Mouse (Mus musculus): ENCODE data around the gene Col19a1. TPM values are rescaled to one million over a fixed set of nuclear protein-coding genes. Genes with fewer than 3 reads are reported as not detected.

Gene Col19a1
- total RNA-seq, 1 experiment, result not detected

DNA sequence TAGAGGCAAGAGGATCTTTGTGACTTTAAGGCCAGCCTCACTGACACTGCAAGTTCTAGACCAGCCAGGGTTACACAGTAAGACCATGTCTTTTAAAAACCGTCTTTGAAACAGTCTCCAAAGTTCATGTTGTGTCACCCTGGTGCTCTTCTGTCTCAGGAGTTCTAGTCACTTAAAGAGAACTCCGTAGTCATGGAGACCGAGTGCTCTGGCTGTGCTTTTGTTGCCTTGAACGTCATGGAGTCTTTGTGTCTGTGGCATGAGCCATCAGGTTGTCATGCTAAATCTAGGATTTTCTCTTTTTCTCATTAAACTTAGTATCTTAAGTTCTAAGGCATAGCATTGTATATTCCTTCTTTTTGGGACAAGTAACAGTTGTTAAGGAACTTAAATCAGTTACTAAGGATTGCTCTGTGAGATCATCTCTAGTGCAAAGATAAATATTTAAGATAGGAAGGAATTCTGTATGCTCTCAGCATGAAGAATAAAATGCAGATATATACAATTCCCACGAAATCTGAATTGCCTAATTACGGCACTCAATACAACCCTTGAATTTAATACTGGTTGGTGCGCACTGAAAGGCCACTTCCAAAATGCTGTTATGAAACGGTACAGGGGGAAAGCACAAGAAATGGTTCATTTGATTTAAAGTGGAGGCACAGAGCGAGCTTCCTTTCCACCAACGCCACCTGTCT, 134.6 kb downstream of the Col19a1 start:
- Histone ChIP-seq H3K36me3 (ENCODE audit: control insufficient read depth, insufficient read depth, low read length, poor library complexity, severe bottlenecking) (no peaks in the 10 kb centered on the region), H3K27ac (ENCODE audit: insufficient read depth, low read depth, low read length, poor library complexity, severe bottlenecking) (no peak overlapping the region), H3K4me3 (ENCODE audit: insufficient read depth in 1 of 2, low read depth in 1 of 2, low read length in 2 of 2, poor library complexity in 1 of 2, severe bottlenecking in 1 of 2) (no peak overlapping the region), H3K4me1 (ENCODE audit: control insufficient read depth in 2 of 2, insufficient read depth in 2 of 2, low read length in 2 of 2, poor library complexity in 1 of 2) (no peaks in the 10 kb centered on the region), H3K9me3 (ENCODE audit: control insufficient read depth, insufficient read depth, low read depth, low read length) (no peaks in the 10 kb centered on the region), H3K9ac (ENCODE audit: insufficient read depth, low read depth, low read length, poor library complexity, severe bottlenecking) (no peak overlapping the region)
- DNase-seq (ENCODE audit: low read depth, low spot score), result no peak
- no peak for TF ChIP-seq CHD2 (IDR thresholded peaks at IDR 0.05; ENCODE audit: low read depth, low read length)
- no peak for TF ChIP-seq MAFK (IDR thresholded peaks at IDR 0.05; ENCODE audit: insufficient read depth, low read depth, low read length)
- TF ChIP-seq HCFC1 (IDR thresholded peaks at IDR 0.05; ENCODE audit: borderline replicate concordance, insufficient read depth, low read length), result no peak
- no peak for TF ChIP-seq ZC3H11A (IDR thresholded peaks at IDR 0.05; ENCODE audit: borderline replicate concordance, low read depth, low read length)
- no peak for TF ChIP-seq ZNF384 (IDR thresholded peaks at IDR 0.05; ENCODE audit: low read depth, low read length)
- in situ Hi-C loops (cut with MboI; ENCODE audit: low sequenced_read_pairs in 2 of 2, unreplicated experiment in 2 of 2), result no loop called here

DNA sequence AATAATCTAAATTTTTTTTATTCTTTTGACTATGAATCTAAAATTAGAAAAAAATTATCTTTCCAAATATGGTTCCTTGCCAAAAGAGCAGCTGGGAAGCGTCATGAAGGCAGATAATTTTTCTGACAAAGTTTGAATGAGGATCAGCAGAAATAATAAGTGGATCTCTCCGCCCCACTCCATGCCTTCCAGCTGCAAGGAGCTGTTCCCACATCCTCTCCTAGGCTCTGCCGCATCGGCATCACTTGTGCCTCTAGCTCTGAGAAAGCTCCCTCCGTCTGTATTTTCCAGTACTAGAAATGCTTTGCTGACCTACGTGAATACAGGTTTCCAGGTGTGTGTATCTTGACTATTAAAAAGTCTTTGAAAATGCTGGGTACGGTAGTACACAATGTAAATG, 135.1 kb downstream of the Col19a1 start:
- H3K27ac ChIP-seq (ENCODE audit: insufficient read depth, low read depth, low read length, poor library complexity, severe bottlenecking), result no peak overlapping the region
- no peaks in the 10 kb centered on the region for H3K4me1 ChIP-seq (ENCODE audit: control insufficient read depth in 2 of 2, insufficient read depth in 2 of 2, low read length in 2 of 2, poor library complexity in 1 of 2)
- DNase-seq (ENCODE audit: low read depth, low spot score), result no peak
- TF ChIP-seq CHD2 (IDR thresholded peaks at IDR 0.05; ENCODE audit: low read depth, low read length) (no peak), ZC3H11A (IDR thresholded peaks at IDR 0.05; ENCODE audit: borderline replicate concordance, low read depth, low read length) (no peak), HCFC1 (IDR thresholded peaks at IDR 0.05; ENCODE audit: borderline replicate concordance, insufficient read depth, low read length) (no peak), MAFK (IDR thresholded peaks at IDR 0.05; ENCODE audit: insufficient read depth, low read depth, low read length) (no peak), ZNF384 (IDR thresholded peaks at IDR 0.05; ENCODE audit: low read depth, low read length) (no peak)
- in situ Hi-C loops (cut with MboI; ENCODE audit: low sequenced_read_pairs in 2 of 2, unreplicated experiment in 2 of 2), result no loop called here
- H3K4me3 ChIP-seq (ENCODE audit: insufficient read depth in 1 of 2, low read depth in 1 of 2, low read length in 2 of 2, poor library complexity in 1 of 2, severe bottlenecking in 1 of 2), result no peak overlapping the region
- no peaks in the 10 kb centered on the region for H3K9me3 ChIP-seq (ENCODE audit: control insufficient read depth, insufficient read depth, low read depth, low read length)
- H3K9ac ChIP-seq (ENCODE audit: insufficient read depth, low read depth, low read length, poor library complexity, severe bottlenecking), result no peak overlapping the region
- no peaks in the 10 kb centered on the region for H3K36me3 ChIP-seq (ENCODE audit: control insufficient read depth, insufficient read depth, low read length, poor library complexity, severe bottlenecking)

GRCm38 (mm10) chr1:24437425-24437824, 149.8 kb downstream of the Col19a1 start:
- H3K4me3 ChIP-seq (ENCODE audit: insufficient read depth in 1 of 2, low read depth in 1 of 2, low read length in 2 of 2, poor library complexity in 1 of 2, severe bottlenecking in 1 of 2), result no peak overlapping the region
- no peak overlapping the region for H3K27ac ChIP-seq (ENCODE audit: insufficient read depth, low read depth, low read length, poor library complexity, severe bottlenecking)
- H3K9ac ChIP-seq (ENCODE audit: insufficient read depth, low read depth, low read length, poor library complexity, severe bottlenecking), result no peak overlapping the region
- no peaks in the 10 kb centered on the region for H3K4me1 ChIP-seq (ENCODE audit: control insufficient read depth in 2 of 2, insufficient read depth in 2 of 2, low read length in 2 of 2, poor library complexity in 1 of 2)
- TF ChIP-seq MAFK (IDR thresholded peaks at IDR 0.05; ENCODE audit: insufficient read depth, low read depth, low read length) (no peak), ZC3H11A (IDR thresholded peaks at IDR 0.05; ENCODE audit: borderline replicate concordance, low read depth, low read length) (no peak), ZNF384 (IDR thresholded peaks at IDR 0.05; ENCODE audit: low read depth, low read length) (no peak), CHD2 (IDR thresholded peaks at IDR 0.05; ENCODE audit: low read depth, low read length) (no peak), HCFC1 (IDR thresholded peaks at IDR 0.05; ENCODE audit: borderline replicate concordance, insufficient read depth, low read length) (no peak)
- no peak for DNase-seq (ENCODE audit: low read depth, low spot score)
- H3K9me3 ChIP-seq (ENCODE audit: control insufficient read depth, insufficient read depth, low read depth, low read length), result no peaks in the 10 kb centered on the region
- in situ Hi-C loops (cut with MboI; ENCODE audit: low sequenced_read_pairs in 2 of 2, unreplicated experiment in 2 of 2), result no loop called here
- no peaks in the 10 kb centered on the region for H3K36me3 ChIP-seq (ENCODE audit: control insufficient read depth, insufficient read depth, low read length, poor library complexity, severe bottlenecking)

GRCm38 (mm10) chr1:24428306-24428705, 159.0 kb downstream of the Col19a1 start:
- Histone ChIP-seq H3K27ac (ENCODE audit: insufficient read depth, low read depth, low read length, poor library complexity, severe bottlenecking) (no peak overlapping the region), H3K36me3 (ENCODE audit: control insufficient read depth, insufficient read depth, low read length, poor library complexity, severe bottlenecking) (no peaks in the 10 kb centered on the region), H3K4me1 (ENCODE audit: control insufficient read depth in 2 of 2, insufficient read depth in 2 of 2, low read length in 2 of 2, poor library complexity in 1 of 2) (no peaks in the 10 kb centered on the region), H3K4me3 (ENCODE audit: insufficient read depth in 1 of 2, low read depth in 1 of 2, low read length in 2 of 2, poor library complexity in 1 of 2, severe bottlenecking in 1 of 2) (no peak overlapping the region), H3K9me3 (ENCODE audit: control insufficient read depth, insufficient read depth, low read depth, low read length) (no peaks in the 10 kb centered on the region), H3K9ac (ENCODE audit: insufficient read depth, low read depth, low read length, poor library complexity, severe bottlenecking) (no peak overlapping the region)
- in situ Hi-C loops (cut with MboI; ENCODE audit: low sequenced_read_pairs in 2 of 2, unreplicated experiment in 2 of 2), result no loop called here
- TF ChIP-seq ZC3H11A (IDR thresholded peaks at IDR 0.05; ENCODE audit: borderline replicate concordance, low read depth, low read length) (no peak), ZNF384 (IDR thresholded peaks at IDR 0.05; ENCODE audit: low read depth, low read length) (no peak), HCFC1 (IDR thresholded peaks at IDR 0.05; ENCODE audit: borderline replicate concordance, insufficient read depth, low read length) (no peak), MAFK (IDR thresholded peaks at IDR 0.05; ENCODE audit: insufficient read depth, low read depth, low read length) (no peak), CHD2 (IDR thresholded peaks at IDR 0.05; ENCODE audit: low read depth, low read length) (no peak)
- no peak for DNase-seq (ENCODE audit: low read depth, low spot score)

Data from ES-E14 (cell line).